Mouse (Mus musculus): ENCODE measurements around the gene B130006D01Rik.
"Not testable (repeated sequence)": the region's sequence is repeated elsewhere in the genome, so short reads cannot be mapped to it uniquely, and the experiment has no call there.

The B130006D01Rik gene

DNA sequence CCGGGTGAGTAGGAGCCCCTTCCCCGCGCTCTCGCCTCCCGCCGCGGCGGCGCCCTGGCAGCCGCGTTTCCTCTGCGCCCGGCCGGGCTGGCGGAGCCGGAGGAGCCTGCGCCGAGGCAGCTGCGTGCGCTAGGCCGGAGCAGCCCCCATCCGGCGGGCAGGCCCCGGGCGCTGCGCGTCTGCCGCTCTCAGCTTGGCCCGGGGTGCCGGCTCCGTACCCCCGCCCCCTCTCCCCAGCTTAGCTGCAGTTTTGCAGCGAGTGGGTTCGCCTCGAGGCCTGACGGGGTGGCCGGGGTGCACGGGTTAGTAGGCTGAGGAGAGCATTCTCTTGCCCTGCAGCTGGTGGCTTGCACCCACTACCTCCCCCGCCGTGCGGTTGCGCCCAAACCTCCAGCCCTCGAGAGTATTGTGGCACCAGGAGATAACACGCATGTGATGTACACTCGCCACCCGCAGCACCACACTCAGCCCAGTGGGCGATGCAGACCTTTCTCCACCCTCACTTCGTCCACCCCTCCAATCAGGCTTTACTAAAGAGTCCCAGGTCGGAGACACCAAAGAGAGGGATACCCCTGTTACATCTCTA is 10.1 kb upstream of the B130006D01Rik start:
- DNase-seq (ENCODE audit: low read depth, low spot score) = no peak

DNA sequence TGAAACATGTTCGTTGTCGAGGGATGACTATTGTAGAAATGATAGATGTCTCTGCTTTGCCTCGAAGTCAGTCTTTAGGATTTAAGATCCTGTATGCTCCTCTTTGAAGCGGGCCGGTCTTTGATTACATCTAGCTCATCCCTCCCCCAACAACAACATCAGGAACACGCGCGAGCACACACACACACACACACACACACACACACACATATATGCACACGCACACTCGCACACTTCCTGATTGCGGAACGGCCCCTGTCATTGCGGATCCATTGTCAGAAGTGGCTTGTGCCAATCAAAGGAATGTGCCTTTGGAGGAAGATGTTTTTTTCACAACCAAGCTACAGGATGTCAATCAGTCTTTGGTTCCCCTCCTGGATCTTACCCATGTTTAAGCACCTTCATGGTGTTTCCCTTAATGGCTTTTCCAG is 9.6 kb upstream of the B130006D01Rik start:
- no peak for DNase-seq (ENCODE audit: low read depth, low spot score)

DNA sequence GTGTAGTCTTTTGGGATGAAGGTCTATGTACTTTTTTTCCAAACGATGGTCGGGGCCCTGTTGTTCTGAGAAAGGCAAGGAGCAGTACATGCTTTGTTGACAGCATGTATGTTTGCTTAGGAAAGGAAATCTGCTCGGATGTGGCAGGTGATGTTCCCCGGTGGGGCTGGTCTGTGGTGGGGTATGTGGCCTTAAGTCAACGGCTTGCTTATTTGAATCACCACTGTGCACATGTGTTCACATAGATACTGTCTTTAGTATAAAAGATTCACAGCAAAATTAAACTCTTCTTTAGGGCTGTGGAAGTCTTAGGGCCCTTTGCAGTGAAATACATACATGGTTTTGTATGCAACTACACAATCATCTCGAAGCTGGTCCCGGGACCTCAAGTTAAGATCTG is 9.0 kb upstream of the B130006D01Rik start:
- DNase-seq (ENCODE audit: low read depth, low spot score) = no peak

DNA sequence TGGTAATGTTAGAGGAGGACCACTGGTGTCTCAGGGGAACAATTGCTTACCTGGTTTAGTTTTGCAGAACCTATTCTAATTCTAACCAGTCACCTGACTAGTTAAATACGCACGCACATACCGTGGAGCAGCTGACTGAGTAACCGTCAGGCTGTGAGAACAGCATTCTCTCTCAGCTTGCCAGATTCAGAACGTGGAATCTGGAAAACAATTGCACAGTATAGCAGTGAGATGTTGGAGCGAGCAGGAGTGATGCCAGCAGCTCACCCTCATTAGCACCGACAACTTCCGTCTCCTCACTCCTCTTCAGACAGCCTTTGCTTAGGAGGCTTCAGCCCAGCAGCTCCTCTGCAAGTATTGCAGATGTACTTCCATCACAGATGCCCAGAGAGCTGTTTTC is 7.3 kb upstream of the B130006D01Rik start:
- DNase-seq (ENCODE audit: low read depth, low spot score) = no peak

- no peak for DNase-seq (ENCODE audit: low read depth, low spot score)
Observed at GRCm38 (mm10) chr11:95719356-95719755, 4.0 kb upstream of the B130006D01Rik start.

DNA sequence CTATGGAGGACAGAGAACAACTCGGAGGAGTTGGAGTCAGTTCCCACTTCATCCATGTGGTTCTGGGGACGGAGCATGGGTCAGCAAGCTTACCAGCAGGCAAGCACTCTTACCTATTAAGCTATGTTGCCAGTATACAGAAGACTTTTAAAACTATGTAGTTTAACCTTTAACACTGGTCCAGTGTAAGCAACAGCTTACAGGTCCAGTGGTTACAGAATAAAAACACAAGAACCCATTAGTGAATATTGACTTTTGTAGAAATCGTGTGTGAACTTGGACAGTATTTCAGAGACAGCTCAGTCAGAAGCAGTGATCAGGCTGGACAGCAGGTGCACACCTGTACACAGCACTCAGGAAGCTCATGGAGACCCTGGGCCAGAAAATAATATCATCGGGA is 1.1 kb downstream of the B130006D01Rik start:
- DNase-seq (ENCODE audit: low read depth, low spot score) = no peak

GRCm38 (mm10) chr11:95726156-95726555 is 2.8 kb downstream of the B130006D01Rik start:
- no peak for DNase-seq (ENCODE audit: low read depth, low spot score)

- no peak for DNase-seq (ENCODE audit: low read depth, low spot score)
Observed at GRCm38 (mm10) chr11:95727947-95728346, 4.6 kb downstream of the B130006D01Rik start.

DNA sequence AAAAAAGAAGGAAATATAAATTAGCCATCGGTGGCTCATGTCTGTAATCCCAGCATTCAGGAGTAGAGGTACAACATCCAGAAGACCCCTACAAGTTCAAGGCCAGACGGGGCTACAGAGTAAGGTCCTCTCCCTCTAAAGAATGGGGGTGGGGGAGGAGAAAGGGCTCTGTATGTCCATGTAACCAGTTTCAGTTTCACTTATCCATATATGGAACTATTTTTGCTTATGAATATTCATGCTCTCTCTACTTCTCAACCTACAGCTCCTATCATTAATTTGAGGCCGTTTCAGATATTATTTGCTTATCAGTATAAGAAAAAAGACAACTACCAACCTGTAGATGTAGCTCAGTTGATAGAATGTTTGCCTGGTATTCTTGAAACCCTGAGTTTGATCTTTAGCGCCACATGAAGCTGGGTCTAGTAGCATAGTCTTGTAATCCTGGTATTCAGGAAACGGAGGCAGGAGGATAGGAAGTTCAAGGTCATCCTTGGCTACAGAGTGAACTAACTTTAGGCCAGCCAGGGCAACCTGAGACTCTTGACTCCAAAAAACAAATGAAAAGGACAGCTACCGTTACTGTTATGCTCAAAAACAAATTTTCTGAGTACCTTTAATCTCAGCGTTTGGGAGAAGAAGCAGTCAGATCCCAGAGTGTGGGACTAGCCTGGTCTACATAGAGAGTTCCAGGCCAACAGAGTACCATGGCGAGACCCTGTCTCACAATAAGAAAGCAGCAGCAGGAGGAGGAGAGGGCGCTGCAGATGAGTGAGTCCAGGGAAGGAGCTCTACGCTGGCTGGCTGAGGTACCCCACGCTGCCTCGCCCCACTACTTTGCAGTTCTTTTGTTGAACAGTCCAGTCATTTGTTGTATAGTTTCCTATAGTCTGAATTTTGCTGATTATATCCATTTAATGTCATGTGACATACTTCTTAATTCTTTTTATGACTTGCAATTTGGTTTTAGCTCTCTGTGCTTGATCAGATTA is 5.8 kb downstream of the B130006D01Rik start:
- no peak for DNase-seq (ENCODE audit: low read depth, low spot score)

DNA sequence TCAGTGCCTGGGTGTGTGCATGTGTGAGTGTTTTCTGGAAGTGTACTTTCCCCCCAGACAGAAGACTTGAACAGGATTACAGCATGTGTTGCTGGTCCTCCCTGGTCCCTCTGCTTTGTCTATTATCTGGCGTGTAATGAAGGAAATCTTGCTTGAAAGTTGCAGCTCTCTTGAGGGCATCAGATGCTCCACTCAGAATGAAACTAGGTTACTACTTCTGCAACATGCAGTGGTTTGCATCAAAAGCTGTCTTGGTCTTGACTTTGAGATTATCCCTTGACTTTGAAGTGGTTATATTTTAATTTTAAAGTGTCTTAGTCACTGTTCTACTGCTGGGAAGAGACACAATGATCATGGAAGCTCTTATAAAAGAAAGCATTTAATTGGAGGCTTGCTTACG is 11.1 kb downstream of the B130006D01Rik start:
- DNase-seq (ENCODE audit: low read depth, low spot score) = no peak

DNA sequence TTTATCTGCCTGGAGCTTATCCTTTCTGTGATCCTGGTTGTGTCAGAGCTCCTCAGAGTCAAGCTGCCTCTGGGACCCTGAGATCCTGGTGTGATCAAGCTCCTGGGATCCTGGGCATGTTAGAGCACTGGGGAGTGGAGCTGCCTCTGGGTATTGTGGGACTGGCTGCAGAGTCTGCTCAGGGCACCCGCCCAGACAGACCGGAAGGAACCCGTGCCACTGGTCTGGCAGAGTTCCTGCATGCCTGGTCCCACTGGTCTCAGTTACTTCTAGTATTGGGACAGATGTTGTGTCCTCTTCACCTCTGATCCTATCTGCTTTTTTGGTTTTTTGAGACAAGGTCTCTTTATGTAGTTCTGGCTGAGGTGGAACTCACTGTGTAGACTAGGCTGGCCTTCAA is 14.4 kb downstream of the B130006D01Rik start:
- no peak for DNase-seq (ENCODE audit: low read depth, low spot score)

DNA sequence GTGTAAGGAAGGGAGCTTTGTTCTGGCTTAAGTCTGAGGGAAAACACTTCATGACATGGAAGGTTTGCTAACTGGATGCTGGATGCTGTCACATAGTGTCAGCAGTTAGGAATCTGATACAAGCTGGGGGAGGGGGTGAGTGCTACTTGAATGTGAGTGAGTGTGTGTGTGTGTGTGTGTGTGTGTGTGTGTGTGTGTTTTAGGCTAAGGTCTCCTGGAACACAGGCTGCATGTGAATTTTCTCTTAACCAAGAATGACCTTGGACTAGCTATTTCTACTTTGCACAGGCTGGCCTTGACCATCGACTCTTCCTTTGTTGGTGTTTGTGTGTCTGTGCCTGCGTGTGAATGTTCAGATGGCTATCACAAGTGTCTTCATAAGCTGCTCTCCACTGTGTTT is 21.1 kb downstream of the B130006D01Rik start:
- no peak for DNase-seq (ENCODE audit: low read depth, low spot score)

- no peak for DNase-seq (ENCODE audit: low read depth, low spot score)
Observed at GRCm38 (mm10) chr11:95746821-95747220, 23.4 kb downstream of the B130006D01Rik start.

- DNase-seq (ENCODE audit: low read depth, low spot score) = no peak
Observed at GRCm38 (mm10) chr11:95748331-95748730, 24.9 kb downstream of the B130006D01Rik start.

DNA sequence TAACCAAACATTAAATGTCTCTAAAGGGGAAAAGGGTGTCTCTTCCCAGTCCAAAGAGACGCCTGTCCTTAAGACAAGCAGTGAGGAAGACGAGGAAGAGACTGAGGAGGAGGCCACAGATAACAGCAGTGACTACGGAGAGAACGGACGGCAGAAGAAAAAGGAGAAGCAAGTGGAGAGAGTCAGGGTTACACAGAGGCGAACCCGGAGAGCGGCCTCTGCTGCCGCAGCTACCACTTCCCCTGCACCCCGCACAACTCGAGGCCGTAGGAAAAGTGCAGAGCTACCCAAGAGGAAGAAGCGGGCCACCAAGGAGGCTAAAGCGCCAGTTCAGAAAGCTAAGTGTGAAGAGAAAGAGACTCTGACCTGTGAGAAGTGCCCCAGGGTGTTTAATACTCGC is 26.2 kb downstream of the B130006D01Rik start:
- no peak for DNase-seq (ENCODE audit: low read depth, low spot score)

DNA sequence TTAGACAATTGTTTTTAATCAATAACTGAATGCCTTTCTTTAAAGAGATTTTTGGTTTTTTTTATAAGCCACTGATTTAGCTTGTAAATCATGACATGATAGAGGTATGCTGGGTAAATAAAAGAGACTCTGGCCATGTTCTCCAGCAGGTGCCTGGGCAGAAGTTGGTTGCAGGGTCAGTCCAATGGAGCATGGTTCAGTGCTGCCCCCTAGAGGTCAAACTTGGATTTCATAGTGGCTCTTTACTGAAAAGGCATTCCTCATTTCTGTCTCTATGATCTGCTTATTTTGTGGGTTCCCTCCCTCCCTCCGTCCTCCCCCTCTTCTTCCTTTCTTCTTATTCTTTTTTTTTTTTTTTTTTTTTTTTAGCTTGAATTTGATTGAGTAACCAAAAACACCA is 27.6 kb downstream of the B130006D01Rik start:
- DNase-seq (ENCODE audit: low read depth, low spot score) = peak; percentile 55

DNA sequence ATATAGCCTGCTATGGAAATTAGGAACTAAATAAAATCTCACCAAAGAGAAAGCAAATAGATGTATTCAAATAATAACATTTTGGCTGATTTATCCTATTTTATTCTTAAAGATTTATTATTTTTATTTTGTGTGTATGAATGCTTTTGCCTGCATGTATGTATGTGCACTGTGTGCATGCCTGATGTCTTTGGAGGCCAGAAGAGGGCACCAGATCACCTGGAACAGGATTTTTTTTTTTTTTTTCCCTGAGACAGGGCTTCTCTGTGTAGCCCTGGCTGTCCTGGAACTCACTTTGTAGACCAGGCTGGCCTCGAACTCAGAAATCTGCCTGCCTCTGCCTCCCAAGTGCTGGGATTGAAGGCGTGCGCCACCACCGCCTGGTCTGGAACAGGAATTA is 31.8 kb downstream of the B130006D01Rik start:
- DNase-seq (ENCODE audit: low read depth, low spot score) = not testable (repeated sequence)

- no peak for DNase-seq (ENCODE audit: low read depth, low spot score)
Observed at GRCm38 (mm10) chr11:95760521-95760920, 37.1 kb downstream of the B130006D01Rik start.

- no peak for DNase-seq (ENCODE audit: low read depth, low spot score)
Observed at GRCm38 (mm10) chr11:95762996-95763395, 39.6 kb downstream of the B130006D01Rik start.

- no peak for DNase-seq (ENCODE audit: low read depth, low spot score)
Observed at GRCm38 (mm10) chr11:95764806-95765205, 41.4 kb downstream of the B130006D01Rik start.

- DNase-seq (ENCODE audit: low read depth, low spot score) = no peak
Observed at GRCm38 (mm10) chr11:95765334-95765733, 41.9 kb downstream of the B130006D01Rik start.

DNA sequence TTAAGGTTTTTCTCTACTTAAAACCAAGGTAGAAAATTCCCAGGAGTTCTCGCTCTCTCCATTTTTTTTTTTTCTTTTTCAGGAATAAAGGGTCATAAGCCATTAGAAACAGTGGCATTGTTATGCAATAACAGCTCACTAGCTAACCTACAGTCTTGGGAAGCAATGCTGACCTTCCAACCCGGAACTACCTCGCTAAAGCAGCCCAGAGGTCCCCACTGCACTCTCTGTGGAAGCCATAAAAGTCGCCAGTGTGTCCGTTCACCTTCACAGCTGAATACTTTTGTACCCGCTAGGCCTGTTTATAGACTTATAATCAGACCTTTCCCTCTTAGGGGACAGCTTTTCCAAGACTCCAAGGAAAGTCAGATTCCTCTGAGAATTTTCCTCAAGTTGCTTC is 44.9 kb downstream of the B130006D01Rik start:
- DNase-seq (ENCODE audit: low read depth, low spot score) = no peak

GRCm38 (mm10) chr11:95769208-95769607 is 45.8 kb downstream of the B130006D01Rik start:
- DNase-seq (ENCODE audit: low read depth, low spot score) = no peak
